Mouse (Mus musculus): ENCODE data around the gene Cit. TPM values are rescaled to one million over a fixed set of nuclear protein-coding genes. Genes with fewer than 3 reads are reported as not detected.

Cit gene
- total and polyA plus RNA-seq, 3 experiments = 21.5 to 32.9 (median 24.1) TPM

DNA sequence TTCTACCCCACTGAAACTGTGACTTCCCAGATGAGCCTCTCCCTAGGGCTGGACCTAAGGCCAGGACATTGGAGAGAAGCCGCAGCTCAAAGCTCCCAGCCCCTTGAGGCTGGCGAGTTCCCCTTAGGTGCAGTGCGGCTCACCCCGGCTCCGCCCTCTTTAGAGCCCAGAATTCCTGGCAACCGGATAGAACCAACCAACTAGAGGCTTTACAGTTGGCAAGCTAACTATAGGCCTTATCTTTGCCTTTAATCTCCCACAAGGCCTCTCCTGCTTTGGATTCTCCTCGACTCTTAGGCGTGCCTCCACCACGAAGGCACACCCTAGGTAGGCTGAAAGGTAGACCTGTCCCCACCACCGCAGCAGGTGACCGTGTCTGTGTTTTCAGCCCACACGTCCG is 162.6 kb downstream of the Cit start:
- TF ChIP-seq GATA1 (IDR thresholded peaks at IDR 0.05; ENCODE audit: low read depth, low read length) (peak; percentile 66), MYC (IDR thresholded peaks at IDR 0.05; ENCODE audit: low read depth, low read length) (no peak)
- Histone ChIP-seq H3K9ac (ENCODE audit: control insufficient read depth, low read depth, low read length, poor library complexity, severe bottlenecking) (no peak overlapping the region; the same call in 1 of the 2 replicates), H3K27me3 (ENCODE audit: control insufficient read depth in 1 of 2, insufficient read depth in 2 of 2, low read length in 2 of 2) (no peaks in the 10 kb centered on the region), H3K4me1 (ENCODE audit: control insufficient read depth in 1 of 2, insufficient read depth in 2 of 2, low read length in 2 of 2) (peaks cover 3 to 15% of the 10 kb centered on the region in 2 experiments; a peak in 3 of 4 replicates), H3K36me3 (ENCODE audit: control insufficient read depth in 1 of 2, insufficient read depth in 2 of 2, low read length in 2 of 2) (peaks cover 0 to 4% of the 10 kb centered on the region in 2 experiments; a peak in 3 of 4 replicates), H3K79me2 (ENCODE audit: control insufficient read depth, insufficient read depth, low read length, poor library complexity) (no peaks in the 10 kb centered on the region), H3K4me3 (ENCODE audit: control insufficient read depth in 1 of 2, insufficient read depth in 1 of 2, low read depth in 2 of 2, low read length in 2 of 2) (no peak overlapping the region), H3K27ac (ENCODE audit: control insufficient read depth, low read depth, low read length) (no peak overlapping the region), H3K9me3 (replicated peaks; ENCODE audit: insufficient read depth, low read length) (no peaks in the 10 kb centered on the region)
- no peak for DNase-seq (ENCODE audit: low read depth, low spot score)

DNA sequence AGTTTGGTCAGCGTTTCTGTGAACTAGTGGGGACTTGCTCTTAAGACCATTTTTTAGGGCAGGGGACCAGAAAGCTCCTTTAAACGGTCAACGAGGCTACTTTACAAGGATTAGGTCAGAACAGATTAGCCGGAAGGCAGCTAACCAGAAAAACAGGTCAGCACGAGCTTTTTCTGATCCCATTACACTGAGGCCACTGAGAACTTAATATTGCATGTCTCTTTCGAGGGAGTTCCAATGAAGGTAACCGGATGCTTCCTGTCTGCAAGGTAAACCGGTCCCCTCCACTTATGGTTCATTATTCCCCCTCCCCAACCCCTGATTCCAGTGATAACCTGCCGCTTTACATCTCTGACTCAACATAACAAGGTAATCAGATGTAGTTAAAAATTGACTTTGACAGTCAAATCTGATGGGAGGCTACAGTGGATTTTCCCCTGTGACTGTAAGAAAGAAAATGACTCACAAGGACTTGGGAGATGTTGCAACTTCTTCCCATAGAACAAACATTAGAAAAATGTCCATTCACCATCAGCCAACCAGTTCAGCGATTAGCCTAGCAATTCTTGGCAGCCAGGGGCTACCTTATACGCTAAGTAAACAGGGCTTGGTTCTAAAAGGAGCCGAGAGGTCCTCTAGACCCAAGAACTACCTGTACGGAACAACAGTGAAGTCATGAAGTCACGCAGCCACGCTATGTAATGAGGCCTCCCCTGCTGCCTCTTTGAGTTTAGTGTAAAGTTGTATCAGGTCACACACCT is 164.2 kb downstream of the Cit start:
- Histone ChIP-seq H3K4me3 (ENCODE audit: control insufficient read depth in 1 of 2, insufficient read depth in 1 of 2, low read depth in 2 of 2, low read length in 2 of 2) (no peak overlapping the region), H3K27me3 (ENCODE audit: control insufficient read depth in 1 of 2, insufficient read depth in 2 of 2, low read length in 2 of 2) (no peaks in the 10 kb centered on the region), H3K4me1 (ENCODE audit: control insufficient read depth in 1 of 2, insufficient read depth in 2 of 2, low read length in 2 of 2) (peaks cover 3 to 15% of the 10 kb centered on the region in 2 experiments; a peak in 3 of 4 replicates), H3K79me2 (ENCODE audit: control insufficient read depth, insufficient read depth, low read length, poor library complexity) (no peaks in the 10 kb centered on the region), H3K27ac (ENCODE audit: control insufficient read depth, low read depth, low read length) (no peak overlapping the region), H3K36me3 (ENCODE audit: control insufficient read depth in 1 of 2, insufficient read depth in 2 of 2, low read length in 2 of 2) (peaks cover 4 to 5% of the 10 kb centered on the region in 2 experiments; a peak in 3 of 4 replicates), H3K9me3 (replicated peaks; ENCODE audit: insufficient read depth, low read length) (no peaks in the 10 kb centered on the region), H3K9ac (ENCODE audit: control insufficient read depth, low read depth, low read length, poor library complexity, severe bottlenecking) (no peak overlapping the region)
- TF ChIP-seq RAD21 (IDR thresholded peaks at IDR 0.05; ENCODE audit: low read depth, low read length) (no peak), POLR2AphosphoS2 (IDR thresholded peaks at IDR 0.05; ENCODE audit: low read length) (0 out of 2 replicates have a peak, but pooled peaks have one; percentile 6)
- DNase-seq (ENCODE audit: low read depth, low spot score) = no peak

DNA sequence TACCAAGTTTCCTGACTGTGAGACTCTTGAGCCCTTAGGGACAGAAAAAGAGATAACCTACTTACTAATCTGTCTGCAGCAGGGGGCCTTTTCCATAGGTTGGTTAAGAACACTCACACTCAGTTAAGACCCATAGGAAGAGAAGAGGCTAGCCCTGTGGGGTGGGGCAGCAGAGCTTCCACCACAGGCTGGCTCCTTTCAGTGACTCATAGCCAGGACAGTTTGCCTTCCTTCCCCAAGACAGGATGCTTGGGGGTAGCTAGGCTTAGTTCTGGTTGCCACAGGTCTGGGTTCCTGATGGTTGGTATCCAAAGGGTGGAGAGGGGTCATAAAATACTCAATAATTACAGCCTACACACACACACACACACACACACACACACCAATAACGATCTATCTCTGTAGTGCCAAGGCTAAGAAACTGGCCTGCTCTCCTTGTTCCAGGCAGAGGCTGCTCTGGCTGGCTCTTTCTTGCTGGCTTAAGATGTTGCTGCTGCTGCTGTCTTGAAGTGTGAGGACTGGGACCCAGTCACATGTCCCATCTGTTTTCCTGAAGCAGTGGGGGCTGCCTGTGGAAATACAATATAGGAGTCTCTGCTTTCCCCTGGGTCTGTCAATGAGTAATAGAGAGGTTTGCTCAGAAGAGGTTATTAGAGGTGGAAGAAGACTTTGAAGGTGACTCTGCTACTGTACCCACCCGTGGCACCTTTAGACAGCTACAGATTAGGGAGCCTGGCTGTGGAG is 165.0 kb downstream of the Cit start:
- Histone ChIP-seq H3K27me3 (ENCODE audit: control insufficient read depth in 1 of 2, insufficient read depth in 2 of 2, low read length in 2 of 2) (no peaks in the 10 kb centered on the region), H3K79me2 (ENCODE audit: control insufficient read depth, insufficient read depth, low read length, poor library complexity) (no peaks in the 10 kb centered on the region), H3K4me1 (ENCODE audit: control insufficient read depth in 1 of 2, insufficient read depth in 2 of 2, low read length in 2 of 2) (peaks cover 3 to 15% of the 10 kb centered on the region in 2 experiments; a peak in 3 of 4 replicates), H3K27ac (ENCODE audit: control insufficient read depth, low read depth, low read length) (no peak overlapping the region), H3K9me3 (replicated peaks; ENCODE audit: insufficient read depth, low read length) (no peaks in the 10 kb centered on the region), H3K4me3 (ENCODE audit: control insufficient read depth in 1 of 2, insufficient read depth in 1 of 2, low read depth in 2 of 2, low read length in 2 of 2) (no peak overlapping the region), H3K36me3 (ENCODE audit: control insufficient read depth in 1 of 2, insufficient read depth in 2 of 2, low read length in 2 of 2) (peaks cover 4 to 8% of the 10 kb centered on the region in 2 experiments), H3K9ac (ENCODE audit: control insufficient read depth, low read depth, low read length, poor library complexity, severe bottlenecking) (no peak overlapping the region)
- TF ChIP-seq TAL1 (IDR thresholded peaks at IDR 0.05; ENCODE audit: low read length) (no peak), POLR2AphosphoS5 (IDR thresholded peaks at IDR 0.05; ENCODE audit: borderline replicate concordance, low read depth, low read length) (no peak), SMC3 (IDR thresholded peaks at IDR 0.05; ENCODE audit: low read depth, low read length) (no peak), E2F4 (IDR thresholded peaks at IDR 0.05; ENCODE audit: borderline replicate concordance, low read depth, low read length) (no peak), POLR2A (IDR thresholded peaks at IDR 0.05; ENCODE audit: control insufficient read depth in 1 of 2, insufficient read depth in 1 of 2, low read depth in 1 of 2, low read length in 2 of 2, poor library complexity in 1 of 2) (no peak), ZKSCAN1 (IDR thresholded peaks at IDR 0.05; ENCODE audit: low read depth, low read length) (no peak), GABPA (IDR thresholded peaks at IDR 0.05; ENCODE audit: low read depth, low read length) (no peak), MAFK (IDR thresholded peaks at IDR 0.05; ENCODE audit: borderline replicate concordance, low read depth, low read length) (no peak), CHD2 (IDR thresholded peaks at IDR 0.05; ENCODE audit: low read length) (no peak), MEF2A (IDR thresholded peaks at IDR 0.05; ENCODE audit: extremely low read depth, insufficient replicate concordance, low read depth, low read length, poor library complexity, severe bottlenecking) (no peak), POLR2AphosphoS2 (IDR thresholded peaks at IDR 0.05; ENCODE audit: low read length) (no peak)
- peak; percentile 41 for DNase-seq (ENCODE audit: low read depth, low spot score)

All from MEL (cell line).